Mouse (Mus musculus): ENCODE results near the gene H2-T22.

DNA sequence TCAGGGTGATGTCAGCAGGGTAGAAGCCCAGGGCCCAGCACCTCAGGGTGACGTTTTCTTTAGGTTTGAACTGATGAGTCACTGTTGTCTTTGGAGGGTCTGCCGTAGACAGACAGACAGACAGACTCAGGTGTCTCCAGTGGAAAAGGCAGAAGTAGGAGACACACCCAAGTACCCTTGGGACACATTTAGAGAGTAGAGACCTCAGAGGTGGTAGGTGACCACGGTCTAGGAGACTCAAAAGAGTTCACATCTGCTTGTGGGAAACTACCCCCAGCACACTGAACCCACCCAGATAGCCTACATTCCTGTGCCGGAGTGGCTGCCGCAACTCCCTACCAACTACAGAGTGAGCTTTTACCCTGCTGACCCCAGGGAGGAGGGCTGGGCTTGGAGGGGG is 27.6 kb downstream of the H2-T22 start:
- TF ChIP-seq POLR2A (IDR thresholded peaks at IDR 0.05; ENCODE audit: borderline replicate concordance, insufficient read depth, low read length): no peak
- no peak for TF ChIP-seq CTCF (IDR thresholded peaks at IDR 0.05; ENCODE audit: borderline replicate concordance, insufficient read depth, low read depth, low read length)
